Mouse (Mus musculus) heart, postnatal 0 days (tissue): ENCODE data around the gene Rpa2.

ENCODE experiments used
- CTCF ChIP-seq: IDR thresholded peaks from 2 replicates; pipeline ENCODE4 v1.5.1; 2016; ENCODE audit warnings: antibody characterized with exemption, control low read depth, low read depth
- EP300 ChIP-seq: IDR thresholded peaks from 2 replicates; pipeline ENCODE4 v1.6.1; 2016; ENCODE audit warnings: antibody characterized with exemption, low read depth

DNA sequence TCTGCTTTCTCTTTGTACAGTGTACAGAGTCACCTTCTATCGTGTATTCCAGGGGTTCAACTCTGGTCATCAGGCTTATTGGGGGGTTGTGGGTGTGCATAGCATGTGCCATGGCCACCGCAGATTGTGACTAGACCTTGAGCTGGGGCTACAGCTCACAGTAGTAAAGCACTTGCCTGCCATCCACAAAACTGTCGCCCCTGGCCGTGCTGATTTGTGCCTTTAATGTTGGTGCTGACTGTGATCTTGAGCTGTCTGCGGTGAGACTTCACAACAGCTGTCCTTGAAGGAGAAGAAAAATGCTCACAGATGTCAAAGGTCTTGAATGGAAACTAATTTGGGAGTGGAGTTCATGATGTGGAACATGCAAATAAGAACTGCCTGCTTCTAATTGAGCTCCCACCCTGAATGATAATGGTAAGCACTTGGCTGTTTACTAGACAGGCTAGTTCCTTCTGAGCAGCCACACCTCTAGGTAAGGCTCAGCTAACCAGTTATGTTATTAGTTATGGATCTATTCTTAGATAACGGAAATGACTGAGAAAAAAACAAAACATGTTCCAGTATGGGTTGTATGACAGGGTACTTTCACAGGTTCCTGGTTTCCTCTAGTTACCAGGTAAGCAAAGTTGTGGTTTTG is 10.6 kb downstream of the Rpa2 start:
- TF ChIP-seq CTCF (no peak), EP300 (no peak)
